Mouse (Mus musculus): Measurements from ENCODE around the gene Hacd1. TPM values are rescaled to one million over a fixed set of nuclear protein-coding genes. Genes with fewer than 3 reads are reported as not detected.
A peak's percentile ranks its signal among the peaks of the same experiment; 100 is the strongest.

Gene Hacd1
- polyA plus RNA-seq, 1 experiment from 2014 or later = 73.1 TPM

- Histone ChIP-seq H3K9ac (peak overlapping the region; percentile 88), H3K4me1 (replicated peaks) (peaks cover 16% of the 10 kb centered on the region), H3K36me3 (no peaks in the 10 kb centered on the region), H3K27me3 (no peaks in the 10 kb centered on the region), H3K9me3 (no peaks in the 10 kb centered on the region), H3K4me3 (peak overlapping the region; percentile 68), H3K4me2 (peak overlapping the region; percentile 80), H3K27ac (peak overlapping the region; percentile 96)
- peak; percentile 94 for ATAC-seq (ENCODE audit: low FRiP score)
- under 1% methylated on average over 40 of the region's 58 CpGs for WGBS
These were observed 768 bp downstream of the Hacd1 start for GRCm38 (mm10) chr2:14055168-14055565.

- no peaks in the 10 kb centered on the region for H3K27me3 ChIP-seq
- peak overlapping the region; percentile 96 for H3K27ac ChIP-seq
- 3% methylated on average over 6 of the region's 6 CpGs for WGBS
- H3K4me1 ChIP-seq (replicated peaks) = peaks cover 16% of the 10 kb centered on the region
- peak; percentile 15 for ATAC-seq (ENCODE audit: low FRiP score)
- peak overlapping the region; percentile 88 for H3K9ac ChIP-seq
- H3K36me3 ChIP-seq = no peaks in the 10 kb centered on the region
- H3K4me2 ChIP-seq = peak overlapping the region; percentile 80
- H3K4me3 ChIP-seq = peak overlapping the region; percentile 68
- H3K9me3 ChIP-seq = no peaks in the 10 kb centered on the region
These were observed 1.2 kb downstream of the Hacd1 start for GRCm38 (mm10) chr2:14054716-14055115.

GRCm38 (mm10) chr2:14054163-14054562 is 1.8 kb downstream of the Hacd1 start:
- Histone ChIP-seq H3K9ac (no peak overlapping the region), H3K36me3 (no peaks in the 10 kb centered on the region), H3K4me2 (peak overlapping the region; percentile 80), H3K27ac (no peak overlapping the region), H3K9me3 (no peaks in the 10 kb centered on the region), H3K27me3 (no peaks in the 10 kb centered on the region), H3K4me1 (replicated peaks) (peaks cover 16% of the 10 kb centered on the region), H3K4me3 (no peak overlapping the region)
- 48% methylated on average over 3 of the region's 3 CpGs for WGBS
- ATAC-seq (ENCODE audit: low FRiP score) = no peak

GRCm38 (mm10) chr2:14053618-14054017 is 2.3 kb downstream of the Hacd1 start:
- no peaks in the 10 kb centered on the region for H3K27me3 ChIP-seq
- no peak overlapping the region for H3K27ac ChIP-seq
- no peak overlapping the region for H3K4me3 ChIP-seq
- 54% methylated on average over 3 of the region's 3 CpGs for WGBS
- H3K4me1 ChIP-seq (replicated peaks) = peaks cover 16% of the 10 kb centered on the region
- H3K36me3 ChIP-seq = no peaks in the 10 kb centered on the region
- no peak overlapping the region; the same call in 1 of the 2 replicates for H3K4me2 ChIP-seq
- ATAC-seq (ENCODE audit: low FRiP score) = no peak
- no peak overlapping the region for H3K9ac ChIP-seq
- no peaks in the 10 kb centered on the region for H3K9me3 ChIP-seq

GRCm38 (mm10) chr2:14048808-14049207 is 7.1 kb downstream of the Hacd1 start:
- no peak overlapping the region for H3K9ac ChIP-seq
- no peaks in the 10 kb centered on the region for H3K36me3 ChIP-seq
- no peaks in the 10 kb centered on the region for H3K9me3 ChIP-seq
- no peak overlapping the region for H3K4me3 ChIP-seq
- peaks cover 5% of the 10 kb centered on the region; the same call in 1 of the 2 replicates for H3K4me1 ChIP-seq (replicated peaks)
- H3K27me3 ChIP-seq = no peaks in the 10 kb centered on the region
- ATAC-seq (ENCODE audit: low FRiP score) = peak; percentile 57; the same call in 1 of the 2 replicates
- peak overlapping the region; percentile 23; the same call in 1 of the 2 replicates for H3K27ac ChIP-seq
- WGBS = 78% methylated on average over 5 of the region's 5 CpGs
- no peak overlapping the region for H3K4me2 ChIP-seq

- H3K36me3 ChIP-seq = no peaks in the 10 kb centered on the region
- H3K27ac ChIP-seq = 0 out of 2 replicates have a peak overlapping the region, but pooled peaks have one; percentile 23
- H3K4me1 ChIP-seq (replicated peaks) = peaks cover 5% of the 10 kb centered on the region; the same call in 1 of the 2 replicates
- ATAC-seq (ENCODE audit: low FRiP score) = peak; percentile 71
- no peaks in the 10 kb centered on the region for H3K9me3 ChIP-seq
- H3K4me2 ChIP-seq = no peak overlapping the region
- no peak overlapping the region for H3K4me3 ChIP-seq
- H3K27me3 ChIP-seq = no peaks in the 10 kb centered on the region
- H3K9ac ChIP-seq = no peak overlapping the region
These were observed 7.6 kb downstream of the Hacd1 start for GRCm38 (mm10) chr2:14048381-14048780.

- H3K4me3 ChIP-seq = no peak overlapping the region
- WGBS = 65% methylated on average over 9 of the region's 9 CpGs
- 0 out of 2 replicates have a peak, but pooled peaks cover 4% of the 10 kb centered on the region for H3K4me1 ChIP-seq (replicated peaks)
- H3K9ac ChIP-seq = no peak overlapping the region
- ATAC-seq (ENCODE audit: low FRiP score) = no peak
- peaks cover 4% of the 10 kb centered on the region for H3K36me3 ChIP-seq
- no peak overlapping the region for H3K4me2 ChIP-seq
- H3K9me3 ChIP-seq = no peaks in the 10 kb centered on the region
- no peak overlapping the region for H3K27ac ChIP-seq
- no peaks in the 10 kb centered on the region for H3K27me3 ChIP-seq
These were observed 12.3 kb downstream of the Hacd1 start for GRCm38 (mm10) chr2:14043577-14044170.

- Histone ChIP-seq H3K9me3 (no peaks in the 10 kb centered on the region), H3K4me2 (no peak overlapping the region), H3K27me3 (no peaks in the 10 kb centered on the region), H3K27ac (no peak overlapping the region), H3K4me3 (no peak overlapping the region), H3K36me3 (peaks cover 4% of the 10 kb centered on the region), H3K4me1 (replicated peaks) (0 out of 2 replicates have a peak, but pooled peaks cover 4% of the 10 kb centered on the region), H3K9ac (no peak overlapping the region)
- ATAC-seq (ENCODE audit: low FRiP score) = no peak; the same call in 1 of the 2 replicates
- WGBS = 60% methylated on average over 3 of the region's 3 CpGs
These were observed 12.9 kb downstream of the Hacd1 start for GRCm38 (mm10) chr2:14043011-14043410.

- no peaks in the 10 kb centered on the region for H3K9me3 ChIP-seq
- no peak overlapping the region for H3K4me2 ChIP-seq
- H3K27me3 ChIP-seq = no peaks in the 10 kb centered on the region
- no peak overlapping the region for H3K9ac ChIP-seq
- no peak overlapping the region for H3K4me3 ChIP-seq
- H3K4me1 ChIP-seq (replicated peaks) = 0 out of 2 replicates have a peak, but pooled peaks cover 4% of the 10 kb centered on the region
- peaks cover 4% of the 10 kb centered on the region for H3K36me3 ChIP-seq
- ATAC-seq (ENCODE audit: low FRiP score) = no peak
- 98% methylated on average over 2 of the region's 2 CpGs for WGBS
- no peak overlapping the region for H3K27ac ChIP-seq
These were observed 14.7 kb downstream of the Hacd1 start for GRCm38 (mm10) chr2:14041249-14041648.

- no peaks in the 10 kb centered on the region for H3K9me3 ChIP-seq
- H3K27me3 ChIP-seq = no peaks in the 10 kb centered on the region
- 100% methylated on average over 1 of the region's 1 CpGs for WGBS
- no peaks in the 10 kb centered on the region for H3K4me1 ChIP-seq (replicated peaks)
- H3K27ac ChIP-seq = no peak overlapping the region
- no peaks in the 10 kb centered on the region for H3K36me3 ChIP-seq
- no peak overlapping the region for H3K9ac ChIP-seq
- no peak overlapping the region for H3K4me2 ChIP-seq
- no peak for ATAC-seq (ENCODE audit: low FRiP score)
- no peak overlapping the region for H3K4me3 ChIP-seq
These were observed 36.7 kb downstream of the Hacd1 start for GRCm38 (mm10) chr2:14019228-14019627.

GRCm38 (mm10) chr2:14005121-14005520 is 50.8 kb downstream of the Hacd1 start:
- H3K9me3 ChIP-seq = no peaks in the 10 kb centered on the region
- no peak overlapping the region for H3K27ac ChIP-seq
- H3K4me1 ChIP-seq (replicated peaks) = no peaks in the 10 kb centered on the region
- H3K4me3 ChIP-seq = no peak overlapping the region
- ATAC-seq (ENCODE audit: low FRiP score) = no peak
- WGBS = 100% methylated on average over 1 of the region's 1 CpGs
- H3K9ac ChIP-seq = no peak overlapping the region
- H3K4me2 ChIP-seq = no peak overlapping the region
- no peaks in the 10 kb centered on the region for H3K27me3 ChIP-seq
- H3K36me3 ChIP-seq = no peaks in the 10 kb centered on the region

- H3K4me1 ChIP-seq (replicated peaks) = no peaks in the 10 kb centered on the region
- no peak overlapping the region for H3K9ac ChIP-seq
- ATAC-seq (ENCODE audit: low FRiP score) = no peak
- H3K27ac ChIP-seq = no peak overlapping the region
- H3K4me3 ChIP-seq = no peak overlapping the region
- H3K27me3 ChIP-seq = no peaks in the 10 kb centered on the region
- H3K4me2 ChIP-seq = no peak overlapping the region
- H3K9me3 ChIP-seq = no peaks in the 10 kb centered on the region
- H3K36me3 ChIP-seq = no peaks in the 10 kb centered on the region
- whole genome bisulfite sequencing = 82% methylated on average over 1 of the region's 1 CpGs
These were observed 95.8 kb downstream of the Hacd1 start for GRCm38 (mm10) chr2:13960136-13960535.

GRCm38 (mm10) chr2:13956463-13956862 is 99.5 kb downstream of the Hacd1 start:
- Histone ChIP-seq H3K9ac (no peak overlapping the region), H3K4me3 (no peak overlapping the region), H3K27ac (no peak overlapping the region), H3K9me3 (no peaks in the 10 kb centered on the region), H3K27me3 (no peaks in the 10 kb centered on the region), H3K4me2 (no peak overlapping the region), H3K36me3 (no peaks in the 10 kb centered on the region), H3K4me1 (replicated peaks) (no peaks in the 10 kb centered on the region)
- no peak for ATAC-seq (ENCODE audit: low FRiP score)
- WGBS = 28% methylated on average over 2 of the region's 2 CpGs

Data from hindbrain, embryonic 13.5 days (tissue).